Mouse (Mus musculus) frontal cortex, postnatal 14 days (tissue): ENCODE results near the gene Vmac.

Source experiments
- DNase-seq, 2 experiments: peaks; one replicate each; pipeline ENCODE4 v3.0.0; 2022; ENCODE audit warnings: low spot score in 2 of 2

Gene Vmac

GRCm38 (mm10) chr17:56686801-56687200, 31.0 kb downstream of the Vmac start:
- no peak for DNase-seq

GRCm38 (mm10) chr17:56684649-56685048, 33.2 kb downstream of the Vmac start:
- no peak for DNase-seq

- no peak for DNase-seq
Measured at GRCm38 (mm10) chr17:56683546-56684140, 34.2 kb downstream of the Vmac start.

- no peak for DNase-seq
Measured at GRCm38 (mm10) chr17:56682880-56683279, 34.9 kb downstream of the Vmac start.

GRCm38 (mm10) chr17:56681791-56682190, 36.0 kb downstream of the Vmac start:
- no peak for DNase-seq

- no peak for DNase-seq
Measured at GRCm38 (mm10) chr17:56673647-56674416, 44.0 kb downstream of the Vmac start.

GRCm38 (mm10) chr17:56672941-56673646, 44.7 kb downstream of the Vmac start, which contains the start of gene Ranbp3:
TSS of gene Ranbp3 (plus strand) at chr17:56673294.
- peak; percentile 98 to 99 for DNase-seq

- no peak for DNase-seq
Measured at GRCm38 (mm10) chr17:56669766-56670165, 48.1 kb downstream of the Vmac start.

- DNase-seq = peak; percentile 56 to 77
Measured at GRCm38 (mm10) chr17:56668384-56669144, 49.3 kb downstream of the Vmac start.

GRCm38 (mm10) chr17:56667591-56667990, 50.2 kb downstream of the Vmac start:
- DNase-seq = no peak

- DNase-seq = no peak
Measured at GRCm38 (mm10) chr17:56666384-56666783, 51.4 kb downstream of the Vmac start.

GRCm38 (mm10) chr17:56664333-56664732, 53.5 kb downstream of the Vmac start:
- DNase-seq = no peak
